Mouse (Mus musculus): ENCODE measurements around the gene Cdyl.
"Not testable (repeated sequence)": the region's sequence is repeated elsewhere in the genome, so short reads cannot be mapped to it uniquely, and the experiment has no call there.

Gene Cdyl

DNA sequence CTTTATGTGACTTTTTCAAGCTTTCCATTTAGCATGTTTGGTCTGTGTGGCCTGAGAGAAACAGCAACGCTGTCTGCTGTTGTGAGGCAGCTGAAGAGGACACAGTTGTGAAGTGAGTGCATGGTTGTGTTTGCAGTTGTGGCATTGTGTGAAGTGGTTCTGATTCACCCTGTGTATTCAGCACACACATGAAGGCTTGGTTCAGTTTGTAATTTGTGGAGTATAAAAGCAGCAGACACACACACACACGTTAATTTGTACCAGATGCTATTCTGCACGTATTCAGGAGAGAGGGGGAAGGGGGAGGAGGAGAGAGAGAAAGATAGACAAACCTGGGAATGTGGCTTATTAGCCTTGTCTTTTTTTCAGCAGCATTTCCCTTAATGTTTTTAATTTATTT is 146.1 kb downstream of the Cdyl start:
- DNase-seq (ENCODE audit: low read depth): no peak

DNA sequence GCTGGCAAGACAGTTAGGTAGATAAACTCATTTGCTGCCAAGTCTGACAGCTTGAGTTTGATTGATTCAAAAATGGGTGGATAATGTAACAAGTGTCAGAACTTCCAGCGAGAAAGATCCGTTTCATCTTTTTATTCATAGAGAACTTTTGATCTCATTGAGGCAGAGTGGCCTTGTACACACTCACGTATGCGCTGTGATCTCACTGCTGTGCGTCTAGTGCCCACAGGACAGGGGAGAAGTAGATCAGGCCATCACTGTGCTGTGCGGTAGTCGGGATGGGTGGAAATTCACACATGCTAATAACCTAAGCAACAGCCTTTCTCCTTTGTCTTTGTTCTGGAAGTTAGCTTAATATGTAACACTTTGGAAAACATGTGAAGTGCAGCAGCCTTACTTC is 146.5 kb downstream of the Cdyl start:
- no peak for DNase-seq (ENCODE audit: low read depth)

DNA sequence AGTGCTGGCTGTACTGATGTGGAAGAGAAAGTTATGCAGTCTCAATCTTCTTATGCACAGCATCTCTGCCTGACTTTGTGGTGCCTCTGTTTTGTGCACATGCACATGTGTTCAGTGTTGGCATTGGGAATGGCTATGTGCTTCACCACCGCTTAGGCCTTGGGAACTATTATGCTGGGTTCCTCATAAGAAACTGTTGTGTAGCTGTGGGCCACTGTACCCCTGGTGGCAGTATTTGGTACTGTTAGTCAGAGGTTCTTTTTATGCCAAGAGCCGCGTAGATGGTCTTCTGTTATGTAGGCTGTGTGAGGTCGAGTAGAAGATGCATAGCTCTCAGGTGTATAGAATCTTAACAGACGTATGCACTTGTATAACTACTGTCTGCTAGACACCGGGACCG is 147.4 kb downstream of the Cdyl start:
- no peak for DNase-seq (ENCODE audit: low read depth)

DNA sequence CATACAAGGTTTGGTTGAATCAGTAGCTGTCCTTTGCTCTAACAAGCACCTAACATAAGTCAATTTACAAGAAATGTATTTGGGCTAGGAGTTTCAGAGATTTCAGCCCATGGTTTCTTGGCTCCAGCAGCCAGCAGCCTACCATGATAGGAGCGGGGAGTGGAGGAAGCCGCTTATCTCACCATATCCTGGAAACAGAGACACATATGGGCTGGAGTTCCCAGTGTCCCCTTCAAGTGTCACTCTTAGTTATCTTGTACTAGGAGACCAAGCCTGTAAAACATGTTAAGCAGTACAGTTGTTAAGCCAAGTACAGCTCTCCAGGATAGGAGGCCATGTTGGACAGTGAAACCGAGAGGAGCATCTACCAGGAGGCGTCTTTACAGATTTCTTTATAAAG is 147.9 kb downstream of the Cdyl start:
- DNase-seq (ENCODE audit: low read depth): no peak

DNA sequence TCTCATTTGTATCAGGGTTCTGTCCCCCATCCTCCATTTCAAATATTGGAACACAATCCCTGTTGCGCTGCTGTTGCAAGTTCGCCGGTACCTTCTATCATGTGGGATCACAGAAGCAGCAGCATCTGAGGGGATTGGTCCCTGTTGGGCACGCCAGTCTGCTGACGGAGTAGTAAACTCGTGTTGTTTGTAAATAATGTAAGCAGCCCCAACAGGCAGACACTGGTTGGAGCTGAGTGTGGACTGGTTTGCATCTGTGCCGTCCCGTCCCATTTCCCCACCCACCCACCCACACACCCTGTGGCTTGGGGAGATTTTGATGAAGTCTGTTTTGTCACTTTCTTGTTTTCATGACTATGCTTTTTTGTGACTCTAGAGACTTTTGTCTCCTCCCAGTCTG is 148.3 kb downstream of the Cdyl start:
- no peak for DNase-seq (ENCODE audit: low read depth)

DNA sequence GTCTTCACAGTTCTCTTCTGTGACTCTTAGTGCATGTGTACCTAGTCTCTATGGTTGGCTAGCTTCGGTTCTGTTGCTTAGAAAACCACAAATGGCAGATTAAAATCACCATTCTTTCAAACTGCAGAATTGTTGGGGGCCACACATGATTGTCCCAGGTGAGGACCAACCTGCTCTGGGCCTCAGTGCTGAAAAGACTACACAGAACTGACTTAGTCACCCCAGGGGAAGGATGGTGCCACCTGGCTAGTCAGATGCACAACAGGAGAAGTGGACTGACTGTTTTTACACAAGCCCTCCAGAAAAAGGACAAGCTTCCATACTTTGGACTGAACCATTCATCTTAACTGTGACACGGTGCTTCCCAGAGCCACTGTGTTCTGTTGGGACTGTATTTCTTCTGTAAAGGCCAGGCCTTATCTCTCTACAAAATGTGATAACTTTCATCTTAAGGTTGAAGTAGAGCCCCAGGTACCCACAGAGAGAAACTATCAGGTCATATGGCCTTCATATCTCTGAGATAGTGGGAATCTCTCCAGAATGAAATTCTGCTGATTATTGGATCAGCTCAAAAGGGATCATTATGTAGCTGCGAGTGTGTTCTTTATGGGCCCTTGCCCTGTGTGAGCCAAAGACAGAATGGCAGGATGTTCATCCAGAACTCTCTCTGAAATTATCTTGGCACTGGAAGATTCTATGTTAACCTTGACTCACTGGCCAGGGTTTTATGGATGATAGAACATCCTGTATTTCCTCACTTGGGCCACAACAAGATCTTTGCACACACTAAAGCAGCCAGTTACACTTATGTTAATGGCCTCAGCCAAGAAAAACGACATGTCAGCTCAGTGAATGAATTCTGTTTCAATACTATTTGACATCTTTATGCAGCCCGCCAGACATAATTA is 149.9 kb downstream of the Cdyl start:
- DNase-seq (ENCODE audit: low read depth): no peak

DNA sequence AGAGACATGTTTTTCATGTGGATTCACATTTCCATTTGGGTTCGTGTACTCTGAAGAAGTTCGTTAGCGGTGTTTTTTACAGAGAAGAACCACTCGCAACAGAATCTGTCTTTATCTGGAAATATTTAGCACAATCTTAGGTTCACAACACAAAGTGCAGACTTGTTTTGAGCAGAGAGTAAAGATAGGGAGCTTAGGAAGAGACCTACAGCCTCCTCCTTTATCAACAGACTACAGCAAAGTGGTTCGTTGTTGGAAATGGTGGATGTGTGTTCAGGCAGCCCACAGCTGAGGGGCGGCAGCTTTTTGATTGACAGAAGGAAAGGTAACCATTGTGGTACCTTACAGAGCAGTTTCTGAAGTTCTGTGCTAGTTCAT is 150.5 kb downstream of the Cdyl start:
- DNase-seq (ENCODE audit: low read depth): no peak

DNA sequence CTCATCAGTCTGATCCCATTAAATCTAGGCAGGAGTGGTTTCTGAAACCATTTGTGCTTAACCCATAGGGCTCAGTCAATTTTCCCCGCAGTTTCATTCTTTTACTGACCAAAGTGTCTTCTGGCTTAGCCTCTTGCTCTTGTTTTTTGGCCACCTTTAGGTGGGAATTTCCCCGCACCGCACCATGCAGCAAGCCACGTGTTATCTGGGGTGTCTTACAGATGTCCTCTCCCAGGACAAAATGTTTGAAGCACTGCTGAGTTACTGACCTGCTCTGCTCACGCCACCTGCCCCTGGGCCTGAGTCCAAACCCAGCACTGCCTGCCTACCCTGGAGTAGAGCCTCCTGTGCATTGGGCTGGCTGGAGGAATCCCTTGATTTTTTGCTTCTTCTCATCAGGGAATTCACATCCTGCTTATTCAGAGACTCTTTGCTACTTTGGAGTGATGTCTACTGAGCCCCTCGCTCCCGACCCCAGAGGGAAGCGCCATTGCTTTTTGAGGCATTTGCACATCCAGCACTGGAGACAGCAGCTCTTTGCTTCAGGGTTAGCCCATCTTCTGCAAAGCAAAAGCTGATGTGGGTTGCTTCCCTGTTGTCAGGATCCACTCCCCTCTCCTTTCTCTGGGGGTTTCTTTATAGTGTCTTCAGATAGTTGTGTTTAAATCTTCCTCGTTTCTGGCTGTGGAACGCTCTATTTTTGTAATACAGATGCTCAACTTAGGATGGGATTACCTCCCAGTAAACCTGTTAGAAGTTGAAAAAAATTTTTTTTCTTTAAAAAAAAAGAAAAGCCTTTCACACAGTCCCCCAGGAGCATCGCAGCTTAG is 151.9 kb downstream of the Cdyl start:
- no peak for DNase-seq (ENCODE audit: low read depth)

DNA sequence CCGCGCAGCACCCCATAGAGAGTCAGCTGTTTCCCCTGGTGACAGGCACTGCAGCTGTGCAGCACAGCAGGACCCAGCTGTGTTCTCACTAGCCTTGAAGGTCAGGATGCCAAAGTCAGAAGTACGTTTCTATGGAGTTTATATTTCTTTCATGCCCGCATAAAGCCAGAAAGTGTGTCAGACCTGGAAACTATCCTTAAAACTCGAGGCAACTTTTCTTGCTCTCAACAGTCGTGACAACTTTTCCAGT is 152.5 kb downstream of the Cdyl start:
- DNase-seq (ENCODE audit: low read depth): no peak

DNA sequence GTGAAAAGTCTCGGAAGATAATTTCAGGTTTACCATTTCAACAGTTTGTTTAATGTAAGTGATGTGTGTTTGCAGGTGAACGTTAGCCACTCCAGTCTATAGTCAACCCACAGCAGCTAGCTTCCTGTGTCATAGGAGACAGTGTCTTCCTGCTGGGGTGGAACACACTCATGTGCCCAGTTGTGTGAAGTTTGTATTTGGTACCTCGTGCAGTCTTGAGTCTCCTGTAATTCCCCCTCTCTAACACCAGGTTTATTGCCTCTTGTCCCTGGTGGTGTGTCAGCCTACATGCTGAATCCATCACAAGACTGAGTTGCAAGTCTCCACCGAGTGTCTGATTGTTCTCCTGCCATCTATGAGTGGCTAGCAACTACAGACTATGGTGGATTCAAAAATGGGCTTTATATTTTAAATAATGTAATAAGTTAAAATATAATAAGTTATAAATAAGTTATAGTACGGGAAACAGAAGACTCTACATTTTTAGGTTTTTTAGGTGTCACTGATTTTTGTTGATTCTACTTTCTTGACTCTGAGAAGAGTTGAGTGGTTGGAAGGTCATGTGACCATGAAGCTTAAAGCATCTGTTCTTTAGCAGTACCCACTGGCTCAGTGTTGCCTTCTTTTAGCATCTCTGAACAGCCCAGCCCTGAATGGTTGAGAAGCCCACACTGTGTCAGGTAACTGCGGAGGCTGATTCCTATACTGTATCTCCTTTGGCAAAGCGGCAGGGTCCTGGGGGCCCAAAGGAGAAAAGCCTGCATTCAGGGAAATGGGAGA is 153.9 kb downstream of the Cdyl start:
- DNase-seq (ENCODE audit: low read depth): no peak

DNA sequence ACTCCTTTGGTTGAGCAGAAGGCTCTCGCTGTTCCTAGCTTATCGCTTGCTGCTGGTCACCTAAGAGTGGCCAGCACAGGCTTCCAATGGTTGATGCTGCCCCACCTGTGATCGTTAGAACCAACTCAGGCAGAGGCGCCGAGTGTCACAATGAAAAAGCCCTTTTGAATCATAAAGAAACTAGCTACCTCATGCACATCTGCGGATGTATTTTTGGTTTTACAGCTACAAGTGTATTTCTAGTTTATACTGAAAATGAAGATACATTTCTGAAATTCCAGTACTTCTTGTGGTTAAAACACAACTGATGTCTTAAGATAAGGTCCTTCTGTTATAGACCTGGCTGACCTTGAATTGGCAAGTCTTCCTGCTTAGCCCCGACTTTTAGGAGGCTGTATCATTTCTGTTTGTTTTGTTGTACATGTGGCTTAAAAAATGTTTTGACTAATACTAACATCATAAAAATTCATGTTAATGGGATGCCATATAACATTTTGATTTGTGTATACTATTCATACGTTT is 155.6 kb downstream of the Cdyl start:
- DNase-seq (ENCODE audit: low read depth): no peak

DNA sequence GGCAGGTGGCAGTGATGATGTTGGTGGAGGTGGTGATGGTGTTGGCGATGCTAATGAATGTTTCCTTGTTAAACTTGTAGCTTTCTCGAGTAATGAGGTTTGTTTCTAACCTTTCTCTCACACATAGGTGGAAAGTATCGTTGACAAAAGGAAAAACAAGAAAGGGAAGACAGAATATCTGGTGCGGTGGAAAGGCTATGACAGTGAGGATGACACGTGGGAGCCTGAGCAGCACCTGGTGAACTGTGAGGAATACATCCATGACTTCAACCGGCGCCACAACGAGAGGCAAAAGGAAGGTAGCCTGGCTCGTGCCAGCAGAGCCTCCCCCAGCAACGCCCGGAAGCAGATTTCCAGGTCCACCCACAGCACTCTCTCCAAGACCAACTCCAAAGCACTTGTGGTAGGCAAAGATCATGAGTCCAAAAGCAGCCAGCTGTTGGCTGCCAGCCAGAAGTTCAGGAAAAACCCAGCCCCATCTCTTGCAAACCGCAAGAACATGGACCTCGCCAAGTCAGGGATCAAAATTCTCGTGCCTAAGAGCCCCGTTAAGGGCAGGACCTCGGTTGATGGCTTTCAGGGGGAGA is 156.2 kb downstream of the Cdyl start:
- peak; percentile 6 for DNase-seq (ENCODE audit: low read depth)

DNA sequence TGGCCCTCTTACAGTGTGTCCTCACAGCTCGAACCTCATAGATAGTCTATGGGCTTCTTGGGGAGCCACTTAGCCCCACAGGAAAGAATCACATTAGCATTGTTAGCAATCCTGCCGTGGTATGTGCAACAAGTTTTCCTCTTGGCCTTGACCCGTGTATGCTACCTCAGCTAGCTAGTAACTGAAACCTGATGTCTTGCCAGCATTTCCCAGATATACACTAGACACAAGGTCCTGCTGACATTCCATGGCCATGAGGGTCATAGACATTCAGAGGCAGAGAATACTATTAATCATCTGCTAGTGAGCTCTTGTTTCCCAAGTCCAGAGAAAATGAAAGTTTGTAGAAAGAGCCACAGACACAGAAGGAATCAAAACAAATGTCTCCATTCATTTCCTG is 158.0 kb downstream of the Cdyl start:
- DNase-seq (ENCODE audit: low read depth): peak; percentile 11

DNA sequence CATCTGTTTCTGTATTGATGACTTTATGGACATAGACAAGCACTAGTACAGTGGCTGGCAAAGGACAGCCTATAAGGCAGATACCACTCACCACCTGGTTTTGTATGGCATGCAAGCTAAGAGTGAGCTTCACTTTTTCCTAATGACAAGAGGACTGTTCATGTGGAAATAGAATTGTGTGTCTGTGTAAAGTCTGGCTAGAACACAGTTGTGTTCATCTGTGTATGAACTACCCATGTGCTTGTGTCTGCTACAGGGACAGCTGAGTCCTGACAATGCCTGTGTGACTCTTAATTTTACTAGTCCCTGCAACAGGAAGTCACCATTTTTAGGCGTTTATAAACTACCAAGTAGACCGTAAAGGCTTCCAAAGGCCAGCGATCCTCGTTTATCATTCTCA is 158.4 kb downstream of the Cdyl start:
- DNase-seq (ENCODE audit: low read depth): no peak

DNA sequence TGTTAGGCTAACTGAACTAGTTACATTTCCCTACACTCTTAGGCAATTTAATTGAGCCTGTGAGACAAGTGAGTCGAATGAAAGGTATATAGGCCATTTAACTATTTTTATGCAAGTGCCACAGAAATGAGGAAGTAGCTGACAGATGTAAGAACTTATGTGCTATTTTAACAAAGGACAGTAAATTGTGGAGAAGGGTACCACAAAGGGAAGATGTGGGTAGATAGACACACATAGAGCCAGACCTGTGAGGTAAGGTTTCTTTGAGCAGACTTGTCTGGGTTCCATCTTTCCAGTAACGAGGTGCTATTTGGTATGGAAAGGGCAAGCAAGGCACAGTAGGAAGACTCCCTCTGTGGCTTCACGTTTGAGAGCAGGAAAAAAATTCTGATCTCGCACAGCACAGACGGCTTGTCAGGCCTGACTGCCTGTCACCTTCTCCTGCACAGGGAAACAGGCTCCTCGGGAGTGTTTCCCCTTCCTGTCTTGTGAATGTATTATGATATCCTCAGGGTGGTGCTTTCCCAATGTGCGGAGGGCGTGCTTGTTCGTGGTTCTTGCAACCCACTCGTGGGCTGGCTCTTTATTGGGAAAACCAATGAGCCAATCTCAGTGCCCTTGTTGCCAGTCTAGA is 162.3 kb downstream of the Cdyl start:
- no peak for DNase-seq (ENCODE audit: low read depth)

DNA sequence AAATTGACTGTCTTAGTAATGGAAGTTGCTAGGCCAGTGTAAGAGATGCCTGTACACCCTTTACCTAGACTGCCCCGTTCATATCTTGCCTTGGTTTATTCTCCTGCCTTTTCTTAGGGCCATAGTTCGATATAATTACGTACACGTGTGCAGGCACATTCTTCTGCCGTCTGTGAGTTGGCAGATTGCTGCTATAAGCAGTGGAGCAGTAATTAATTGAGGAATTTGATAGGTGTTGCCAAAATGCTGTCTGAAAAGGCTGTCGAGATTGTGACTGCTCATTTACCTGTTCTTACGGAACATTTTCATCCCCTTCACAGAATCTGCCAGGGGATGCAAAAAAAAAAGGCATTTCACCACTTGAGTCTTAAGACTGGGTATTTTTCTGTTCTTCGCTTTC is 163.2 kb downstream of the Cdyl start:
- no peak for DNase-seq (ENCODE audit: low read depth)

DNA sequence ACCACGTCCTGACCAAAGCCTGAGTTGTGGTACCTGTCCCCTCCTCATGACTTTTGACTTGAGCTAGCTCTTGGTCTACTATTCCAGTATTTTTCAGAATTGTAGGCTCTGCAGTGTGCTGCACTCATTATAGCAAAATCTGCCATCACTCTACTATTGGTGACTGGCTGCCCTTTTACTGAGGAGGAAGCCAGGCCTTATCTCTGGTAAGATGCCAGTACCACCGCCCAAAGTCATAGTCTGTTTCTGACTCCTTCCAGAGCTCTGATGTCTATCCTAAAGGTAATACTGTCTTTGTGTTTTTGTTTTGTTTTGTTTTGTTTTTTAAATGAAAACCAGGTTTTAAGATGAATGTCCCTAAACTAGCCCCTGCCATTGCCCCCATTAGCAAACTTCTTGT is 166.0 kb downstream of the Cdyl start:
- DNase-seq (ENCODE audit: low read depth): no peak

DNA sequence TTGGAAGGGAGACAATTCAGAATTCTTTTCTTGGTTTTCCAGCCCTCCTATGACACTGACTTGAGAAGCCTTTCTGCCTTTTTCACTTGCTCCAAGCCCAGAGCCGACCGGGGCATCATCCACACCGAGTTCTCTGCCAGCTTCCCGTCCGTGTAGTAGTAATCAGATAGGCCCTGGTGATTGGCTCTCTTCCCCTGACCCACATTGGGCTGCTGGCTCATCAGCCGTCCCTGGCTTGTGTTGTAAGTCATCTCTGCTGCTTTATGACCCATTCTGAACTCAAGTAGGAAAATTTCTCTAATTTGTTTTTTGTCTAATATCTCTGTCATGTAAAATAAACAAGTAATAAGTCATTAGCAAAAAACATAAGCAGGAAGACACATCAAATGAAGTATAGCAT is 173.0 kb downstream of the Cdyl start:
- DNase-seq (ENCODE audit: low read depth): no peak

DNA sequence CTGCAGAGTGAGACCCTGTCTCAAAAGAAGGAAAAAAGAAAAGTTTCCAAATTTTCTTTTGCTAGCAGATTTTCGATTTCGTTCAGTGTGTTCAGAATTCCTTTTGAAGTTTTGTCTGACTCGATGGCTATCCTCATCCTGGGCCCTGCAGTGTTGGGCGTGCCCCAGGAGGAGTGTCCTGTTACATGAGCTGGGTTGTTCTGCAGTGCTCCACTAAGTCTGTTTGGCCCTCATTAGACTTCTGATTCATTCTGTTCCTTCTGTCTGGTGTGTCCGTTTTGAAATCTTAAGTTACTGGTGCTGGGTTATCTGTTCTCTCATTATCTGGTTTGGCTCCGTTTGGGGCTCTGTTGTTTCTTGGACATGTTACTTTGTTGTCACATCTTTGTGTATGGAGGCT is 174.3 kb downstream of the Cdyl start:
- DNase-seq (ENCODE audit: low read depth): no peak

DNA sequence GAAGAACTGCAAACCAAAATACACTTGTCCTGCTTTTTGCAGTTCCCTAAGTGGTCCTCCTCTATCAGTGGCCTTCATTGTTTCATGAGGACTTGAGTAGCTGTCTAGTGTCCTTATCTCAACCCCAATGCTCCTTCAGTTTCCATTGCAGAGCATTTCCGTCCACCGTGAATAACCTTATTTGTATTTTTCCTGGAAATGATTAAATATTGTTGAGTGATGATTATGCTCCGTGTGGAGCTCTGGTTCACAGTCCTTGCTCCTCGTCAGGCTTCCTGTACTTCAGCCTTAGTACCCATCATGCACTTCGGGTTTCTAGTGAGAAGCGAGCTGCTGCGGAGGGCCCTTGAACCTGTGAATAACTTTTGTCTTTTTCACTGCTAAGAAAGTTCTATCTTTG is 176.0 kb downstream of the Cdyl start:
- DNase-seq (ENCODE audit: low read depth): no peak

DNA sequence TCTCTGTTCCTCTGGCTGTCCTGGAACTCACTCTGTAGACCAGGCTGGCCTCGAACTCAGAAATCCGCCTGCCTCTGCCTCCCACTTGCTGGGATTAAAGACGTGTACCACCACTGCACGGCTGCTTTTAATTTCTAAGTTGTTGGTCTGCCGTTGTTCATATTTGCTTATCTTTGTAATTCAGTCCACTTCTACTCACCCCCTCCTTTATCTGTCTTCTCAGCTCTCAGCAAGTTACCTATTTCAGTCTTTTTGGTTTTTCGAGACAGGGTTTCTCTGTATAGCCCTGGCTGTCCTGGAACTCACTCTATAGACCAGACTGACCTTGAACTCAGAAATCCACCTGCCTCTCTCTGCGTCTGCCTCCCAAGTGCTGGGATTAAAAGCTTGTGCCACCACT is 176.9 kb downstream of the Cdyl start:
- DNase-seq (ENCODE audit: low read depth): not testable (repeated sequence)

DNA sequence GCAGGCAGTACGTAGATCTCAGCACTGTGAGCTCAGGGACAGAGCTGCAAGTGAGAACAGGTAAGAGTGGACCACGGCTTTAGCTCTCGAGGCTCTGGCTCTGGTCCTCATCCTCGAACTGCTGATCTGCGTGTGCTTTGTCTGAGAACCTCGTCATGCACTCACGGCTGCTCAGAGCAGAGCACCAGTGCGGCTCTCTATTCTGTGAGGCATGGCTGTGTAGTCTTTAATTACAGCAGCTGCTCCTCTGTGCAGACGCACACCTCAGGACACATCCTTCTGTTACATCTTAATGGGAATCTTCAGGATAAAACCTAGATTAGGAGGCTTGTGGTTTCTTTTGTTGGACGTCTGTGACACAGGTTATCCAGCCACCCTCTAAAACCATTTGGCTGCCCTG is 180.5 kb downstream of the Cdyl start:
- no peak for DNase-seq (ENCODE audit: low read depth)

Data from NIH3T3 (cell line).